Mouse (Mus musculus): Measurements from ENCODE around the gene Ndfip2.

DNA sequence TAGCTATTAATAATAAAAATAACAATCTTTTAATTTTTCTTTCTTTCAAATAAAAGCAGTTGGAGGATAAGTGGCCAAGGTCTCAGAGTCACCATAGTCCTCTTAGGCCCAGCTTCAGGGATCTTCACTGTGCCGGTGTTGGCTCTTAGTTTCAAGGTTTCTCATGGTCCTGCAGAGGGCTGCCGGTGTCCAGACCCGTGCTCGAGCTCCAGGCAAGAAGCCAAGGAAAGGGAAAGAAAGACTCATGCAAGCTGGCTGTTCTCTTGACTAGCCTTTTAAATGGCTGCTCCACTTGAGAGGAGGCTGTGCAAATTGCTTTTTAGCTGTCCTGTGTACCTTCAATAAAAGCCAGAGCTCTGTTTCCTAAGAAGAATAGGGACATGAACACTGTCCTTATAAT lies 21.8 kb upstream of the Ndfip2 start:
- TF ChIP-seq POLR2A (IDR thresholded peaks at IDR 0.05; ENCODE audit: borderline replicate concordance, extremely low read depth, low read depth, low read length) (no peak), CTCF (IDR thresholded peaks at IDR 0.05; ENCODE audit: insufficient read depth, low read length) (no peak)

Measured in lung, adult 2 months (tissue).